Mouse (Mus musculus) c-Kit-positive CD71-negative TER-119-negative erythroid progenitor cells, embryonic 14.5 days (primary cell): ENCODE data around the gene Zfp536.

Experiments used
- DNase-seq: peaks from one replicate; pipeline ENCODE4 v3.0.0-alpha.2; 2013; ENCODE audit warnings: low read depth

Gene Zfp536

DNA sequence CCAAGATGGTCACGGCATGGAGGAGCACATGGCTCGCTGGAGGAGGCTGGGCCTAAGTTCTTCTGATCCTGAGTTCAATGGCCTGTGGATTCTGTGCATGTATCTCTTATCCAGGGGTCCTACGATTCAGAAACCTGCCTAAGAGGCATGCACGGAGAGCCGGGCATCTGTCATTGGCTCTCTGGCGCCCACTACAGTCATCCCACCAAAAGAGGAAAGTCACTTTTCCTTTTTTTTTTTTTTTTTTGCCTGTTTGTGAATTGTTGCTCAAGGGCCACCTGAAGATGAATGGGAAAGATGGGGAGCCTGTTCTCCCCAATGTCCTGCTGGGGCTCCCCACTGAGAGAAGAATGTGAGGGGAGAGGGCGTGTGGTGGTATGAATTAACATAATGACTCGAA, 301.7 kb downstream of the Zfp536 start:
- DNase-seq = no peak

GRCm38 (mm10) chr7:37466477-37467243, 306.8 kb downstream of the Zfp536 start:
- DNase-seq = no peak

DNA sequence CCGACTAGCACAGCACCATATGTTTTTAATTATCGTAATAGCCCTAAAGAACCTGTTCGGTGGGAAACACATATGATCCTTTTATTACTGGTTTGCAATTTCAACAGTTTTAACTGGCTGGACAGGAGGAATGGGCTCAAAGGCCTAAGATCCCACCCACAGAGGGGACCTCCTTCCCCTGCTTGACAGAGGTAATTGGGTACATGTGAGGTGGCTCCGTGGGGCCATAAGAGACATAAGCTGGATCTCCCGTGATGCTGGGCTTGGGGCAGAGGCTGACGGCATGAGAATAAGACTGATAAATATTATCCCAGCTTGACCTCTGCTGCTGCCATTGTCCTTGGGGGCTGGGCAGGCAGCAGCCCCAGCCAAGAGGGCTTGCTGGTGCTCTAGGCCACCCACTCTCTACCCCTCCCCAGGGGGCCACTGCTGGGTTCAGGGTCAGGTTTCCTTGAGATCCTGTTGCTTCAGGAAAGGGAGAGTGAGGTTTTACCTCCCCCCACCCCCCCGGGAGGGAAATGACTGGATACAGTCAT, 309.2 kb downstream of the Zfp536 start:
- DNase-seq = no peak

- DNase-seq = no peak
Observed at GRCm38 (mm10) chr7:37447523-37447922, 325.9 kb downstream of the Zfp536 start.

DNA sequence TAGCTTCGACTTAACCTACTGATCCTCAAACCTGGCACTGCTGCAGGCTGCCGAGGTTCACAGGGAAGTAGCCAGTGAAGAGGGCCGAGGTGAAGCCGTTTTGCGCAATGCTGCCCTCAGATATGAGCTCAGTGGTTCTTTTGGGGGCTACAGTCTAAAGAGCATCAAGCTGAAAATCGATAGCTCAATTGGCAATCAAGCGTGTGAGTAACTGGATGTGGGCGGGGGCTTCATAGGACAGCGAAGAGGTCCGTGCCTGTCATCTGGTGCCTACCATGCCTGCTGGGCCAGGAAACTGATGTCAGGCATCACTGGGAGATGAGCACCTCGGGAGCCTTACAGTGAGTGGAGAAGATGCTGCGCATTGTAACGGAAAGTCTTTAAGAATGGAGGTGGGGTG, 333.5 kb downstream of the Zfp536 start:
- no peak for DNase-seq

GRCm38 (mm10) chr7:37439117-37439844, 334.2 kb downstream of the Zfp536 start:
- DNase-seq = no peak

GRCm38 (mm10) chr7:37437887-37438286, 335.6 kb downstream of the Zfp536 start:
- peak; percentile 14 for DNase-seq

- no peak for DNase-seq
Observed at GRCm38 (mm10) chr7:37433156-37433555, 340.3 kb downstream of the Zfp536 start.

GRCm38 (mm10) chr7:37431471-37431870, 342.0 kb downstream of the Zfp536 start:
- no peak for DNase-seq

DNA sequence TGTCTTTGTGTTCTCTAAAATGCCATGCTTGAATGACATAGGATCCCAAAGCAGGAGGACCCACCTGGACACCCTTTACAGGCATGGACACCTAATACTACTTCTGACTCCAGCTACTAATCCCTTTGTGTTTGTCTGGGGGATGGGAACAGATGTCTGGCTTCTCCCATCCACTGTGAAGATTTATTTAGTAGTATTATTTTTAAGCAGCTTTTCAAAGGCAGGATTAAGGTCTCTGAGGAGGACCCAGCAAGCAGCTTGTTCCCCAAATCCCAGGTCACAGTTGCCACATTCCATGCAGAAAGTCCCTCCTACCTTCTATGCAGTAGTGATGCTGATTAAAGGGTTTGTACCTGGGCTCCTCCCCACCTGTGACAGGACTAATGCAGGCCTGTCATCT, 347.4 kb downstream of the Zfp536 start:
- DNase-seq = no peak

DNA sequence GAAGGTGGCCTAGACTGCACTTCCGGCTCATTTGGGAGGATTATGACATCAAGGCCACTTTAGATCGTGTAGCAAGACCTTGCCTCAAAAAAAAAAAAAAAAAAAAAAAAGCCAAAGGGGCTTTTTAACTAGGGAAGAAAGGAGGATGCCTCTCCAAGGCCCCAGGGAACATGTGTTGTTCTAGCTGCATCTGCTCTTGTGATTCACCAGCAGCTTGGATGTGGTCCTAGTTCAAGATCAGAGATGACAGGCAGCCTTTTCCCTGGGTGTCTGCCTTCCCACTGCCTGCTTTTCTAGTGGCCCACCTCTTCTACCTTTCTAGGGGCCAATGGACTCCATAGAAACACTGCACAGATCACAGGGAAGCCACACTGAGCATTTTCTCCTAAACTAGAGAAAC, 350.5 kb downstream of the Zfp536 start:
- no peak for DNase-seq
